Mouse (Mus musculus) embryo, embryonic 10 days (tissue): ENCODE measurements around the gene Nfu1.
"Not testable (repeated sequence)": the region's sequence is repeated elsewhere in the genome, so short reads cannot be mapped to it uniquely, and the experiment has no call there.

Experiments
- DNase-seq: peaks from one replicate; pipeline ENCODE4 v3.0.0-alpha.2; 2015; ENCODE audit warnings: low spot score

Gene Nfu1

DNA sequence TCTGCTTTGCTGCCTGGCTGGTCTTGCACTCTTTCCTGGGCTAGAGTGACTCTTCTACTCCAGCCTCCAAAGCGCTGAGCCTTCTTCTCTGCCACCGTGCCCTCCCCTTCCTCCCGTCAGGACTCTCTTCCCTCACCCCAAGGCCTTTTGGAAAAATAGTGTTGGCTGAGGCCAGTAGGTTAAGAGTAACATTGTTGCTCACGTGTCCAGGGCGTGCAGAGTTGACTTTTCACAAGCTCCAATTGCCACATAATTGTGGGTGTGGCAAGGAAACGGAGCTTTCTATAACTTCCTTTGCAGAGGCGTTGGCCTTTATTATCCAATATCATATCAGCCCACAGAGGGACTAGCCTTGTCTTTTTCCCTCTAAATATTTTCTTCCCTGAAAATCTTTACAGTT, 17.9 kb downstream of the Nfu1 start:
- DNase-seq: no peak

DNA sequence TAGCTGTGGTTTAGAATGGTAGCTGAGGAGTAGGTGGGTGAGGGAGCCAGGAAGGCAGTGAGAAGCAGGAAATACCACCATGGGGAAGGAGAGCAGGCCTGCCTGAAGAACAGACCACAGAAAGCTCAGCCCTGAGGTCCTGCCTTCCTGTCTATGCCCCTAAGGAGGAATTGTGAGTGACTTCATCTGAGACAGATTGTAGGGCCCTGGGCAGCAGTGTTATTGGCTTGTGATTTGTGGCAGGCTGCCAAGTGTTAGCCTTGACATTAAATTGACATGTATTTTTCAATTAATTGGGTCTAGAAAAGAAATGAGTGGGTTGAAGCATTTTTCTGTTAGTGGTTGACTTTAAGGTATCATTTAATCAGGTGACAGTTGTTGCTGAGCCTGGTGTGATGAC, 19.8 kb downstream of the Nfu1 start:
- DNase-seq: no peak

DNA sequence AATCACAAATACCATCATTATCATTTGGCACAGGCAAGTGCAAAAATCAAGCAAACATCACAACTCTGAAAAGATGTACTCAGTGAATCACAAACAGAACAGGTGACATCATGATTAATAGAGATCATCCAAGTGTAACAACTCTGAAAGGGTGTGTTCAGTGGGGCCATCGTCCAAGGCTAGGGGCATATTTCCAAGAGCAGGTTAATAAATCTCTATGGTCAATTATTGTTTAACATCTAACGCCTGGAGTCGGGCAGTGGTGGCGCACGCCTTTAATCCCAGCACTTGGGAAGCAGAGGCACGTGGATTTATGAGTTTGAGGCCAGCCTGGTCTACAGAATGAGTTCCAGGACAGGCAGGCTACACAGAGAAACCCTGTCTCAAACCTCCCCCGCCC, 22.3 kb downstream of the Nfu1 start:
- DNase-seq: not testable (repeated sequence)

DNA sequence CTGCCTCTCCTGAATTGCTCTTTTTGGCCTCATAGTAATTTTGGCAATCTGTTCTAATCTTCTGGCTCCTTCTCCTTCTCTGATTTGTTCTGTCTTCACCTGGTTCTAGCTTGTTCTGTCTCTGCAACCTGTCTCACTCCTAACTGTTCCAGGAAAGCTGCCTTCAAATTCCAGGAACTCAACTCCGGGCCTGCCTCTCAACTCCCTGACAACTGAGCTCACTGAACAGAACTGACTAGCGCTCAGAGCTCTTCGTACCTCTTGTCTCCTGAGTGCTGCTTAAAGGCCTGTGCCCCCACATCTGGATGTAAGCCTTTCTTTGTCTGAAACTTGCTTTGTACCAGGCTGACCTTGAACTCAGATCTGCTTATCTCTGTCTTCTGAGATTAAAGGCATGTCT, 23.4 kb downstream of the Nfu1 start:
- DNase-seq: no peak

DNA sequence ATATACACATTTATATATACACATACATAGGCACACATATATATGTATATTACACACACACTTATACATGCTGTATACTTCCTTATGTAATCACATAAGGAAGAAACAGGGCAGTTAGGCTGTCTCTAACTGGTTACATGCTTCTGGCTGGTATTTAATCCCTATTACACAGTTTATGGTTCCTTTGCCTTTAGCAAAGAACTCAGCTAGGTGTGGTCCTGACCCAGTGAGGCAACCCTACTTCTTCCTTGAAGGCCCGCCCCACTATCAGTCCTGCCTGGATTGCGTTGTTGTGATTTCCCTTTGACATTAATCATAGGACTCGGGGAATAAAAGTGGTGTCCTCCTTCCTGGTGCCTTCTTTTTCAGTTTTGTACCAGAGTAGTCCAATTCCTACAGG, 25.4 kb downstream of the Nfu1 start:
- DNase-seq: no peak

DNA sequence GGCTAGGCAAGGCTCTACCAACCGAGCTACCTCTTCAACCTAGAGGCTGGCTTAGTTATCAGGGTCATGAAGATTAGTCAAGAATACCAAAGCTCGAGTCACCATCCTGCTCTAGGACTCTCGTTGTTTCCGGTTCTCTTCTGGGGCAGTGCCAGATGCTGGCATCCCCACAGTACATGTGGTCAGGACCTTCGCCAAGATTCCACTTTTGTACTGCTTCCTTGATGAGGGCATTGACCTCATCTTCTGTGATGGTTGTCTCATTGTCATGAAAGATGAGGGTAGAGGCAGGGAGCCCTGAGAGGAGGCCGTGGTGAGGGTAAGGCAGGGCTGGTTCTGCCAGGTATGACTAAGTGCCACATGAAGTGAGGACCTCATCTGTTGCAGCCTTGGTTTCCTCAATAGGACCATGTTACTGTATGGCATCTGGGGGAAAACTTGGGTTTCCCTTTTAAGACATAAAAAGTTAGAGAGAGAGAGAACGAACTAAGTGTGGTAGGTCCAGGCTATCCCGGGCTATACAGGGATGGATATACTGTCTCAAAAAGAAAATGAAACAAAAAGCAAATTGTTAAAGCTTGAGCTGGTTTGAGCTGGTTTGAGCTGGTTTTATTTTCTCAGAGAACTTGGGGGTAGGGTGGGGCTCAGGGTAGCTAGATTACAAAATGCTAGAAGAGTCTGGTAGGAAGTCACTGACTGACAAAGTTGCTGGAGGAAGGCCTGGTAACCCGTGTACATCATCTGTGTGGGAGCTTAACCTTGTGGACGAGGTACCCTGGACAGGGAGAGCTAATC, 29.0 kb downstream of the Nfu1 start:
- no peak for DNase-seq

DNA sequence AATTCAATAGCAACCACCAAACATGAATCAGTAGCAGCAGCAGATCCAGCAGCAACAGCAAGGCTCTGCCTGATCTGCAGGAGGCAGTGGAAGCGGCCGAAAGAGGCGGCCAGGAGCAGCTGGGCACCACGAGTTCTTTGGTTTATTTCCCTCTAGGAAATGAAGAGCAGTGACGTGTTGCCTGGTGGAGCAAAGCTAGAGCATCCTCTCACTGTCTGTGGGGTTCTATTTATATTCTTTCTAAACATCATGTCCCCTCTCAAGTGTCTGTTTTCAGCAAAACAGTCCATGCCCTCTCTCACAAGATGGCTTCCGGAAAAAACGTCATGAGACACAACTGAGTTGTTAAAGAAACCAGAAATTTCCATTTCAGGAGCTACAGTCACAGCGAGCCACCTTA, 30.1 kb downstream of the Nfu1 start:
- no peak for DNase-seq

DNA sequence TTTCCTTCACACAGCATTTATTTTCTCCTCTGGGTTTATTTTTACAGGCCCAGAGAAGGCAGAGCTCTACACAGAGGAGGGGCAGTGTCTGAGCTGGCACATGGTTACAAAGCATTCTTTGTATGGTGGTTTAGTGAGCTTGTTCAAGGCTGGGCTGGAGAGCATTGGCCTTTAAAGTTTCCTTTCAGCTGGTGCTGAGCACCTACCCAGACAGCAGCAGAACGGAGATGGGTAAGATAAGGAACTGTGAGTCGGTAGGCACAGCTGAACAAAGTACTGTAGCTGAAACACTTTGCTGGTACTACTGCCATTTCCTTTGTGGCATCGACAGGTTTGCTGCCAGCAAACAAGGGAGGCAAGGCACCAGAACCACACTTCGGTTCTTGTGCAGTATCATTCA, 31.9 kb downstream of the Nfu1 start:
- peak; percentile 12 for DNase-seq

DNA sequence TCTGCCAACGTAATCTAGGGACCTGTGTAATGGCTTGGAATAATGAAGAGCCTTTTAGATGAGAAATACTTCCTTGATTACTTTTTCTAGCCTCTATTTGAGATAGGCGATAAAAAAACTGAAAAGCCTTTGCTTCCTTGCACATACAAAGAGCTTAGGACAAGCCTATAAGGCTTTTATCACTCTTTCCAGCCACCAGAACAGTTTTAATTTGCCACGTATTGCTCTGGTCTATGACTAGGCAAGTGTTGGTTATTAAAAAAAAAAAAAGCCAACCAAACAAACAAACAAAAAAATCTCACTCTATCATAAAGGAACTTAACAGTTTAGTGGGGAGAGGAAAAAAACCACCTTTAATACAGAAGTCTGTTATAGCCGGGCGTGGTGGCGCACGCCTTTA, 32.4 kb downstream of the Nfu1 start:
- DNase-seq: no peak

DNA sequence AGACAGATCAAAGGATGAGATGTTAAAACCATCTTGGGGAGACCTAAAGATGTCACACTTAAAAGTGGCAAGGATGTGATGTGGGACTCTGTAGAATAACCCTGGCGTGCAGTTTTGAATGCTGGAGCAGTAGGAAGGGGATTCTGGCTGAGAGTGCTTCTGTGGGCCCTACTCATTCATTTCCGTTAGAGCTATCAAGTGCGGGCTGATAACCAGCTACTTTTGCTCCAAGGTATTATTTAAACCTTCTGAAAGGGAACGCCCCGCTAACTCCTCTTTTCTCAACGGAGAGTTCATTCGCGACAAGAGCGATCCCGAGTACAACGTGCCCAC, 32.9 kb downstream of the Nfu1 start:
- DNase-seq: no peak

DNA sequence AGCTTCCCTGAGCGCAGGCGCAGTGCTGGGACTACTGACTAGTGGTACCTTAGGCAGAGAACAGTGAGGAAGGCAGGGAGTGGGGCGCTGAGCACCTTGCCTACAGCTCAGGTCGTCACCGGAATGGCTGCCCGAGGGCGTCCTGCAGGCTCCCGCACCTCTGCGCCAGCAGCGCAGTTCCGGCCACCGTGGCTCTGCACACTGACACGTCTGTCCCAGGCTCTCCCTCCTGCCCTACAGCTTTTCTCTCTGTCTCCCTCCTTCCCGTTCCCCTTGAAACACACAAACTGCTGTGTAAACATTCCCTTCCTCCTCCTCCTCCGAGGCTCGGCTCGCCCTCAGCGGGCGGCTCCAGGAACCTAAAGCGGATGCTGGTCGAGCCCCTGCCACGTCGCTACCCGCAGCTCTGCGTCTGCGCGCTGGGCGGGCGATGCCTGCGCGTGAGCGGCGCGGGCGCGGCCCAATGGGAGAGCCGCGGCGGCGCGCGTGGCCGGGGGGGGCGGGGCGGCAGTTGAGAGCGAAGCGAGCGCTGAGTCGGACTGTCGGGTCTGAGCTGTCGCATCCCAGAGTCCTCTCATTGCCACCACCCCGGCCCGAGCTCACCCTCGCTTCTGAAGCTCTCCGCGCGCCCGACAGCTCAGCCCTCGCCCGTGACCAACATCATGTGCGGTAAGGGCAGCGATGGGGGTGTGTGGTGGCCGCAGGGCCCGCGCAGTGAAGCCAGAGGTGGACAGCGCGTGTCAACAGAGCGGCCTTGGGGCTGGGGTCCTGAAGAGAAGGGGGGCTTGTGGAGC, 33.5 kb downstream of the Nfu1 start, which contains the start of gene Gfpt1:
Gene Gfpt1 (plus strand): TSS at position 510 of the 794 bp plus-strand sequence.
- DNase-seq: peak; percentile 96

DNA sequence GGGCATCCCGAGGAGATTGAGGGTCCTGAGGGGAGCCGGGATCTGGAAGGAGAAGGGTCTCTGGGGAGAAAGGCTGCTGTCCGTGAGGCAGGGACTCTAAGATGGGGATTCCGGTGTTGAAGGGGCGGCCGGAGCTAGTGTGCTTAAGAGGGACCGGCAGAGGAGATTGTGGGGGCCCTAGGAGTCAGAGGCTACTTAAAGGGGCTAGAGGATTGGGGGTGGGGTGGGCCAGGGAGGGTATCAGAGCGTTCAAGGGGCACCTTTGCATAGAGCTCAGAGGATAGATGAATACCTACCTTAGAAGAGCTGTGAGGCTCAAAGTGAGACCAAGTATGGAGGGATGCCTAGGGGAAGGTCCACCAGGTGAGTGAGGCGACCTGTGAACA, 34.1 kb downstream of the Nfu1 start:
- DNase-seq: no peak

DNA sequence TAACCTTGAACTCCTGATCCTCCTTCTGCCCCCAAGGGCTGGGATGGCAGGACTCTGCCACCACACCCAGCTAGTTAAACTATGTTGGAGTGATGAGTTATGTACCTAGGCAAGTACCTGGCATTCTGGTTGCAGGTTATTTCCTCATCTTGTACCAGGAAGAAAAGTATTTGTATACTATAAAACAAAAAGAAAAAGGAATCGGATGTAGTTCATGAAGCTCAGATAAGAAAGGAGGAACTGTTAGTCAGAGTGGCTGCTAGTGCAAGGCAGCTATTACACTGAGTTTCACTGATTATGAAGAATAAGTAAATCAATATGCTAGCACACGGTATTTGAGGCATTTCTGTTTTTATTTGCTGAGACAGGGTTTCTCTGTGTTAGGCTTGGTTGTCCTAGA, 35.9 kb downstream of the Nfu1 start:
- no peak for DNase-seq

DNA sequence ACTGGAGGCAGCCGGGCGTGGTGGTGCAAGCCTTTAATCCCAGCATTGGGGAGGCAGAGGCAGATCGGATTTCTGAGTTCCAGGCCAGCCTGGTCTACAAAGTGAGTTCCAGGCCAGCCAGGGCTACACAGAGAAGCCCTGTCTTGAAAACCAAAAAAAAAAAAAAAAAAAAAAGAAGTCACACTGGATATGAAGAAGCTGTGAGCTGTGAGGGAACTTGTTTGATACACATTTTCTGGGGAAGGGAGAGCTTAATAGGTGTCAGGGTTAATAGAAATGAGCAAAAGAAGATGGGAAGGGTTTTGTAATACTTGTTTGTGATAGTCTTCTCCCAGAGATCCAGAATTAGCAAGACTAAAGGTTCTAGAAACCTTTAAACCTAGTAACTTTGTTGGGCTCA, 36.5 kb downstream of the Nfu1 start:
- no peak for DNase-seq

DNA sequence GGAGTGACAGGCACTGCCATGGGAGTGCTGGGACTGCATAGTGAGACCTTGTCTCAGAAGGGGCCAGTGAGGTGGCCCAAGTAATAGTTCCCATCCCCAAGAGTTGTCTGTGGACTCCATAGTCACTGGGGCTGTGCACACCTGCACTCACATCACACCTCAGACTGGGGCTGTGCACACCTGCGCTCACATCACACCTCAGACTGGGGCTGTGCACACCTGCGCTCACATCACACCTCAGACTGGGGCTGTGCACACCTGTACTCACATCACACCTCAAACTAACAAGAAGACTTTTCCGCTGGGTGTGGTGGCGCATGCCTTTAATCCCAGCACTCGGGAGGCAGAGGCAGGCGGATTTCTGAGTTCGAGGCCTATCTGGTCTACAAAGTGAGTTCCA, 39.7 kb downstream of the Nfu1 start:
- not testable (repeated sequence) for DNase-seq

DNA sequence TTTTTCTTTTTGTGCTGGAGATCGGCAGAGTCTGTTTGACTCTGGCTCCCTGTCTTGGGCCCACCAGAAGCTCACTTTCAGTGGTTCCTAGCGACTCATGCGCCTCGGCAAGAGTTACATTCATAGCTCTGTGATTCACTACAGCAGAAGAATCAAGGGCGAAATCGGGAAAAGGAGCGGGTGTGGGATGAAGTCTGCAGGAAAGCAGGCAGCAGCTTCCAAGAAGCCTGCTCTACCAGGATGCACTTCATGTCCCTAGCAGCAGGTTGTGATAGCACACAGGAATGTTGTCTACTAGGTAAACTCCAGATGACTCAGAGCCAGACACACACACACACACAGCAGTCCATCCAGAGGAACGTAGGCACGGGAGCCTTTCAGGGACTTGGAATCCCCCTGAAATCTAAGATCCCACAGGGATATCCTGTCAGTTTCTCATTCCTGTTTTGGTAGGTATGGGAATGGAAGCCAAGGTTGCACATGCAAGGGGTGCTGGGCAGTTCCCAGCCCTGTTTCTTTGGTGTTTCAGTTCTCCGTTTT, 42.9 kb downstream of the Nfu1 start:
- no peak for DNase-seq

DNA sequence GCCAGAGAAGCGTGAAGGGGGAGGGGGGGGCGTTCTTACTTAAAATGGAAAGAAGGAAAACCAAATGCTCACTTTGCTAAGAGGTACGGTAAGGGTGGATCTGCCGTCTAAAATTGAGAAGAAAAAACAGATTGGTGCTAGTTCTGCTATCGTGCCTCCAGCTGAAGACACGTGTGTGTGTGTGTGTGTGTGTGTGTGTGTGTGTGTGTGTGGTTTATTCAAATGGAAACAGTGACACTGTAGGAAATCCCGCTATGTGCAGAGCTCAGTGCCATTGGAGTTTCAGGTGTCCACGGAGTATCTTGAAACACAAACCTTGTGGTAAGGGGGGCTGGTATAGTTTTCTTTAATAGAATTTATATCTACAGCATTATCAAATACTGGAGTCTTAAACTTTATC, 45.2 kb downstream of the Nfu1 start:
- no peak for DNase-seq

DNA sequence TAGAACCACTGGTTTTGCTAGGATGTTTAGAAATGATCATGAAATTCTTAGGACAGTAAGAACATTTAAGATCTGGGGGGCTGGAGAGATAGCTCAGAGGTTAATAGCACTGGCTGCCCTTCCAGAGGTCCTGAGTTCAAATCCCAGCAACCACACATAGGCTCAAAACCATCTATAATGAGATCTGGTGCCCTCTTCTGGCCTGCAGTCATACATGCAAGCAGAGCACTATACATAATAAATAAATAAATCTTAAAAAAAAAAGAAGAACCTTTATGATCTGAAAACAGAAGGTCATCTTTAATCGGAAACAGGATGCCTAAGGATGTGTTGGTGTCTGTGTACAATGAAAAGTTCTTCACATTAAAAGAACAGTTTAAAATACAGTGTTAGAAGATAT, 50.7 kb downstream of the Nfu1 start:
- no peak for DNase-seq

DNA sequence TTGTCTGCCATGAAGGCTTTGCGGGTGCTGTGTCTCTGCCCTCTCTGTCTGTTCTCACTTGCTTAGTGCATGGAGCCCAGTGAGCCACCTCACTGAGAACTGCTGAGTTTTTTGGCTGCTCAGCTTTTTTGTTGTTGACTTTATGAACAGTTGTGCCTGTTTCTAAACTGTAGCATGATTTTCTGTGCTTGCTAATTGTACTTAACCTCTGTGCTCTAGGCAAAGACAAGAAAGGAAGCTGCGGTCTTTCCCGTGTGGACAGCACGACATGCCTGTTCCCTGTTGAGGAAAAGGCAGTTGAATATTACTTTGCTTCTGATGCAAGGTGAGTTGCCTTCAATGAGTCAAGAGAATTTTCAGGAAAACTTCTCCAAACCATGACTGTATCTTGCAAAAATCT, 54.5 kb downstream of the Nfu1 start:
- DNase-seq: no peak

DNA sequence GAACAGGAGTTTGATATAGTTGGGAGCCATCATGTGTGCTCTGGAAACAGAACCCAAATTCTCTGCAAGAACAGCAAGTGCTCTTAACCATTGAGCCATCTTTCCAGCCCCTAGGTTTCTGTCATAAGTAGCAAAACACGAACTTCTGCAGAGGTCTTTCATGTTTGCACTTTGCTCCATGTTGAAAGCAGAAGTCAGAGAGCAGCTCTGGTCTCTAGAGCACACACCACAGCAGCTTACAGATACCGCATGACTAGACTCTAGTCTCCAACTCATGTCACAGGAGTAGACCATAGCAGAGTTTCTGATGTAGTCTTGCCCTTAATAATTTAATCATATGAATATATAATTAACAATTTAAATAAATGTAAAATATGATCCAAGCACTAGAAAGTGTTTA, 59.2 kb downstream of the Nfu1 start:
- DNase-seq: no peak

DNA sequence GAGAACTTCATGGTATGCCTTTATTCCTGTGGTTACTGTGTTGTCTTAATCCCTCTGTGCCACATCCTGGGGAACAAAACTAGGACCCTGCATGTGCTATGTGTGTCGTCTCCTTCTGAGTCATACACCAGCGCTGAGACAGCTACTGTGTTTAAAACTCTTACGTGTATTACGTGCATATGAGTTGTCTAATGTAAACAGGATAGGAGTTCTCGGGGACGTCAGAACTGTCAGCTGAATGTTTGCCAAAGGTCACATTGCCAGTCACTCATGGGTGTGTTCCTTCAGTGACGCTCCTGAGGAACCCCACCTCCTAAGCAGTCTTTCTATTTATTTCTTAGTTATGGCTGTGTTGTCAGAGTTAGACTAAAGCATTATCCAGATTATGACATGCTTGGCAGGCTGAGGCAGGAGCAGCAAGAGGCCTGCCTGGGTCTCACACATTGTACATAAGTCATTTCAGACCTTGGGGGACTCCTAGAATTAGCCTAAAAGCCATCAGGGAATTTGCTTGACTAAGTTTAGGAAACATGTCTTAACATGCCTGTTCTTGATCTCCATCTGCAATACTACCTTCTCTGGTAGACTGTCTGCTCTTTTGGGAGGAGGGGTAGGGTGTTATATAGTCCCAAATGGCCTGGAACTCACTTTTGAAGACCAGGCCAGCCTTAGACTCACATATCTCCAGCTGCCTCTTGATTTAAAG, 60.3 kb downstream of the Nfu1 start:
- DNase-seq: no peak

DNA sequence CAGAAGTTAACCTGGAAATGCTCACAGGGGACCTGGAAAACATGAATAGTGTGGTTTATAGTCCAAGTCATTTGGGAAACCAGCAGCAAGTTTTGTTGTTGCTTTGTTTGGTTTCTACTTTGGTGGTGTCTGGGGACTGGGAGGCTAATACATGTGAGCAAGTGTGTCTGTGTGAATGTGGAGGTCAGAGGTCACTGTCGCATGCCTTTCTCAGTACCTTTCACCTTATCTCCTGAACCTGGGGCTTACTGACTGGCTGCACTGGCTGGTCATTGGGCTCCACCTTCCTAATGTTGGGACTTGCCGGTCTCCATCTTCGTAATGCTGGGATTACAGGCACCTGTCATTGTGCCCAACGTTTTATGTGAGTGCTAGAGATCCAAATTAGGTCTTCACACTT, 61.6 kb downstream of the Nfu1 start:
- DNase-seq: no peak

DNA sequence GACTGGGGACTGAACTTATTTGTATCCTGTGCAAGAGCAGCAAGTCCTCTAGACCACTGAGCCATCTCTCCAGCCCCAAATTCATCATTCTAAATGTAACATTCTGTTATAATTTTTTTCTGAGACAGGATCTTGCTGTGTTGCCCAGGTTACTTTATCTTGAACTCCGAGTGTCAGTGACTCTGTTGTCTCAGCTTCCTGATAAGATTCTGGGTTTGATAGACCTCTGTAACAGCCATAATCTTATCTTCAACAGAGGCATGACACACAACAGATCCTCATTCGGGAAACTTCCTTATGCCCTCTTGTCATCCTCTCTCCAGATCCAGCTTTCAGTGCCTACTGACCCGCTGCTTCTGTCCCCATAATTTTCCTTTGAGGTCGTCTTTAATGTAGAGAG, 63.7 kb downstream of the Nfu1 start:
- no peak for DNase-seq
